Mouse (Mus musculus) kidney, adult 2 months (tissue): ENCODE data around the gene Atp5h.

Source experiments
- CTCF ChIP-seq: fragments of 200-500 bp; conservative IDR thresholded peaks from 2 replicates; pipeline ENCODE4 v1.5.1; 2011; ENCODE audit warnings: low read depth, mild to moderate bottlenecking, control low read depth, low read length, moderate library complexity, mixed read lengths; ENCODE audit not compliant: insufficient read depth, insufficient read length
- POLR2A ChIP-seq: fragments of 200-500 bp; IDR thresholded peaks from one replicate; pipeline ENCODE4 v1.6.1; 2011; ENCODE audit warnings: low read depth, low read length, control low read depth

- peak; percentile 88 for TF ChIP-seq CTCF
- TF ChIP-seq POLR2A = no peak
These were observed 7.9 kb upstream of the Atp5h start for GRCm38 (mm10) chr11:115427482-115428331.
